Mouse (Mus musculus) limb, embryonic 15.5 days (tissue): Measurements from ENCODE around the gene Cdk1. TPM values are rescaled to one million over a fixed set of nuclear protein-coding genes. Genes with fewer than 3 reads are reported as not detected.

Experiments
- ATAC-seq: fragments of 200-750 bp; cut with Nextera tagmentation; 2 replicates; pipeline ENCODE4 v1.8.0; 2017; ENCODE audit warnings: low read depth, moderate TSS enrichment; ENCODE audit not compliant: insufficient number of reproducible peaks, low FRiP score, low TSS enrichment
- H3K27ac ChIP-seq: fragments of 300-500 bp; sonication (generic); 2 replicates; pipeline ENCODE4 v1.5.1; 2015; ENCODE audit warnings: moderate library complexity, mild to moderate bottlenecking, inconsistent platforms
- H3K27me3 ChIP-seq: fragments of 300-500 bp; sonication (generic); 2 replicates; pipeline ENCODE4 v1.6.1; 2015; ENCODE audit warnings: inconsistent platforms
- H3K36me3 ChIP-seq: fragments of 300-500 bp; sonication (generic); 2 replicates; pipeline ENCODE4 v1.6.1; 2015; ENCODE audit warnings: inconsistent platforms
- H3K4me1 ChIP-seq: fragments of 300-500 bp; sonication (generic); 2 replicates; pipeline ENCODE4 v1.6.1; 2015; ENCODE audit warnings: inconsistent platforms
- H3K4me2 ChIP-seq: fragments of 300-500 bp; sonication (generic); 2 replicates; pipeline ENCODE4 v1.6.1; 2015; ENCODE audit warnings: mild to moderate bottlenecking, inconsistent platforms
- H3K4me3 ChIP-seq: fragments of 300-500 bp; sonication (generic); 2 replicates; pipeline ENCODE4 v1.5.1; 2015; ENCODE audit warnings: mild to moderate bottlenecking, inconsistent platforms
- H3K9ac ChIP-seq: fragments of 300-500 bp; sonication (generic); 2 replicates; pipeline ENCODE4 v1.6.1; 2015; ENCODE audit warnings: inconsistent platforms
- H3K9me3 ChIP-seq: fragments of 300-500 bp; sonication (generic); 2 replicates; pipeline ENCODE4 v1.6.1; 2016; ENCODE audit warnings: inconsistent platforms
- WGBS: fragments of 180-500 bp; shearing (Covaris S2); methylation state at CpG from one replicate; pipeline ENCODE4 v1.1.7; 2015; 5-methylcytosine and 5-hydroxymethylcytosine counted together
- polyA plus RNA-seq: library from polyadenylated mRNA; unstranded; fragments of >200 nt; fragmentation: Nextera tagmentation; extraction: Ambion mirVana; gene quantifications from 2 replicates; pipeline ENCODE4 v1.2.1, GENCODE M21; 2015

Cdk1 gene
- polyA plus RNA-seq, 1 experiment from 2014 or later, result 348 TPM

DNA sequence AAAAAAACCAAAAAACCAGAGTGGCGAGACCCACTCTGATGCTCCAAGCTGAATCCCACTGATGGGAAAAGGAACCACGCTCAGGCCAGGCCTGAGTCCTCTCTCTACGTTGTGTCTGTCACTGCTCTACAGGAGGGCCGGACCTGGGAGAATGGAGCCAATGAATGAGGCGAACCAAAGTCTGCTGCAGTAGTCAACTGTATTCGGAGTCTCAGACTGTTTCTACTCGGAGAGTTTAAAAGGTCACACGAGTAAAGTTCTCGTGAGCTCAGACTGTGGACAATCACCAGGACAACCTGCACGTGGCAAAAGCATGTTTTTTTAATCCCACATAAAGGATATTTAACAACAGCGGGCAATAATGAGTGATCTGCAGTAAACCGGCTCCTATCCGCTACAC lies 28.8 kb downstream of the Cdk1 start:
- Histone ChIP-seq H3K4me3 (no peak overlapping the region), H3K4me1 (peaks cover 14% of the 10 kb centered on the region), H3K9ac (no peak overlapping the region), H3K36me3 (no peaks in the 10 kb centered on the region), H3K4me2 (no peak overlapping the region), H3K27me3 (no peaks in the 10 kb centered on the region), H3K9me3 (no peaks in the 10 kb centered on the region), H3K27ac (no peak overlapping the region)
- no peak for ATAC-seq
- WGBS, result 55% methylated on average over 13 of the region's 13 CpGs

DNA sequence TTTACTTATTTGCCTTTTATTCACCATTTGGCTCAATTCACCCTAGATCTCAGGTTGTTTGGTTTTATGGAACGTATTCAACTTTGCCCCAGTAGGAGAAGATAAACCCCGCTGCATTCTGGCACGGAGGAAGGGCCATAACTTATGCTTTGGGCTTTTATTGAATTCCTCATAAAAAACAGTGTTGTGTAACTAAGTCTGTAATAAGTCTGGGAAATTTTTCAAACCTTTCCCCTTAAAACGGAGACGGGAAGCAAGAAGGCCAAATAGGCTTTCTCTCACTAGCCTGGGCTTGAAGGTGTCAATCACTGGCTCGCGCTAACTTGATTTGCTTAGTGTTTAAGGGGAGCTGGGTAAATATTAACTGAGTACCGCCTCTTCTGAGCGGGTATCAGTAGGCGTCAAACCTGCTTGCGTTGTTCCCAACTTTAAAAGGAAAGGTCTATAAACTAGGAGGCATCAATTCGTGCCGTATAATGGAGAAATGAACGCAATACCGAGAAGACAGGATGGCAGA lies 31.2 kb downstream of the Cdk1 start:
- peak overlapping the region; percentile 45 for H3K4me2 ChIP-seq

DNA sequence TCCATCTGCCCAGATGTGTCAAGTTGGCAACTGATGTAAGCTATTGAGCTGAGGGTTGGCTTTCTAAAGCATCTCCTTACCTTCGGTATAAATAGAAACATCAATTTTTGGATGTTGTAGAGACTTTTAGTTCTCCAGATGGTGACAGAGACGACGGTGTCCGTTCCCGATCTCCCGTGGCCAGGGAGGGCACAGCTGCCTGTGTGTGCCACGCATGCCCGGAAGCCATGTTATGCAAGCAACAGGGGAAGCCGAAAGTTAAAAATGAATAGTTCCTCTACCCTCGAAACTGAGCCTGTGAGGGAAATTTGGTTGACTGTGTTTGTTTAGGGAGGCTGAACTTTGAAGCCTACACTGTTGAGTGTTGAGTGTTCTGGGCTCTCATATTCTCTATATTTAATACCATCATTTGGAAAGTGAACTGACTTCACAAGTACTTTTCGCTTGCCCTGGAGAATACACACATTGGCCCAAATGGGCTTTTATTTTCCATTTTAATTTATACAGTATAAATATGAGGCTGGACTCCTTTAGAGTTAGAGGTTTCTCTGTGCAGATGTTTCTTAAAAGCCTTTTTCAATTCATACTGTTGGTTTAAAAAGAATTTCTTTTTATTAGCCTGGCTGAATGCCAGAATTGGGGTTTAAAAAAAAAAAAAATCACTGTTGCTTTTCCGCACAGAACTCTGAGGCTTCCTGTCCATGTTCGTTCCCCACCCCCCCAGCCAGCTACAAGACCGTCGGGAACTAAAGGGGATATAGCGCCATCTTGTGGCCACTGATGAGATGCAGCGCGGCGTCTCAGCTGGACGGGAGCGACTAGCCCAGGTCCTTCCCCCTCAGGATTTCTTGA lies 31.8 kb downstream of the Cdk1 start:
- Histone ChIP-seq H3K9ac (no peak overlapping the region), H3K4me3 (peak overlapping the region; percentile 26), H3K4me1 (peaks cover 14% of the 10 kb centered on the region), H3K4me2 (peak overlapping the region; percentile 45), H3K9me3 (no peaks in the 10 kb centered on the region), H3K36me3 (no peaks in the 10 kb centered on the region), H3K27ac (peak overlapping the region; percentile 86), H3K27me3 (no peaks in the 10 kb centered on the region)
- ATAC-seq, result peak; percentile 91
- 27% methylated on average over 21 of the region's 21 CpGs for WGBS

More for the DNA sequence above, 31.2 kb downstream of the Cdk1 start:
- peak overlapping the region; percentile 74 for H3K27ac ChIP-seq
- no peak overlapping the region for H3K9ac ChIP-seq
- H3K36me3 ChIP-seq, result no peaks in the 10 kb centered on the region
- WGBS, result 23% methylated on average over 15 of the region's 15 CpGs
- ATAC-seq, result peak; percentile 62
- H3K27me3 ChIP-seq, result no peaks in the 10 kb centered on the region
- no peaks in the 10 kb centered on the region for H3K9me3 ChIP-seq
- H3K4me1 ChIP-seq, result peaks cover 14% of the 10 kb centered on the region
- H3K4me3 ChIP-seq, result peak overlapping the region; percentile 26

DNA sequence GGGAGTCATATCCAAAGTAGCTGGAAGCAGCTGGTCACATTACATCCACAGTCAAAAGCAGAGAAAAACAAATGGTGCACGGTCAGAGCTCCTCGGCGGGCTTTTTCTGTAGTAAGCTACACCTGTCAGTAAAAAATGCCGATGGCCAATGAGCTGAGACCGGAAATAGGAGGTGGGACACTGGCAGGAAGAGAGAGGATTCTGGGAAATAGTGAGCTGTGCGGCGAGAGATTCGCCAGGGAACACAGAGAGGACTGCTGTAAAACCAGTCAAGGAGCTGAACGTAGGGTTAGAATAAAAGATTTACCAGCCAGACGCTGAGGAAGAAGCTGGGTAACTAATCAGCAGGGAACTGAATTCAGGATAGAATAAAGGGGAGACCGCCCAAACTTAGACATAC lies 34.2 kb downstream of the Cdk1 start:
- H3K9ac ChIP-seq, result no peak overlapping the region
- no peak for ATAC-seq
- H3K4me2 ChIP-seq, result no peak overlapping the region
- H3K27ac ChIP-seq, result no peak overlapping the region
- no peaks in the 10 kb centered on the region for H3K36me3 ChIP-seq
- no peaks in the 10 kb centered on the region for H3K27me3 ChIP-seq
- H3K4me1 ChIP-seq, result peaks cover 26% of the 10 kb centered on the region
- H3K9me3 ChIP-seq, result no peaks in the 10 kb centered on the region
- WGBS, result 86% methylated on average over 11 of the region's 11 CpGs
- no peak overlapping the region for H3K4me3 ChIP-seq

DNA sequence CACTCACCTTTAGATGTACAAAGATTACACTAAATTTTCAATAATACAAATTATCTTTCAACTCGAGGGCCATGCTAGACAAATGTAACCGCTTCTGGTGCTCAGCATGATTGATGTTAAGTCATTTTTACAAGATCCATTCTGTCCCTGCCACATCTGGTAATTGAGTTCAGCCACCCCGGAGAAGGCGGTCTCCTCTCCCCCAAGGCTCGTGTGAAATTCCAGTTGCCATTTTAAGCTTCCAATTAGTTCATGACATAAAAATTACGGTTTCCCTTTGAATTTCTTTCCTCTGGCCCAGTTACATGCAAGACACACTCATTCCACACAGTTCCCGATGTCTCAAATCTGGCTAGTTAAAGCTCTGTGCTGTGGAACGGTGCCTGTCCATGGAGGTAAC lies 38.8 kb downstream of the Cdk1 start:
- Histone ChIP-seq H3K27me3 (no peaks in the 10 kb centered on the region), H3K27ac (peak overlapping the region; percentile 50), H3K36me3 (no peaks in the 10 kb centered on the region), H3K9ac (no peak overlapping the region), H3K4me2 (no peak overlapping the region), H3K9me3 (no peaks in the 10 kb centered on the region), H3K4me1 (peaks cover 12% of the 10 kb centered on the region), H3K4me3 (no peak overlapping the region)
- no peak for ATAC-seq
- 18% methylated on average over 8 of the region's 8 CpGs for WGBS

DNA sequence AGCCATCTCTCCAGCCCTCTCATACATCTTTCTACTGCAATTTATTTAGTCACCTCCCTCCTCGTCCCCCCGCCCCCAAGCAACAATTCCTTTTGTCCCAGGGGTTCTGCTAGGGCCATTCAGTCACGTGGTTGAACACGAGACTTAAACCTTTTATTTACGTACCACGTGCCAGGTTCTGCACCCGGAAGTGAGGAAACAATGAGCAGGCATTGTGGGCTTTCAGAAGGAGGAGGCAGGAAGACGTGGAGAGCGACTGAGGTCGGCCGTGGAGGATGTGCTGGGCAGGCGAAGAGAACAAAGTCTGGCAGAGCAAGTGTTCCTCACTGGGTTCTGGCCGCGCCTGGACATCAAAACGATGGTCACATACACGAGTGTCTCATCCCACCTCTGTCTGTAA lies 40.9 kb downstream of the Cdk1 start:
- H3K9me3 ChIP-seq, result no peaks in the 10 kb centered on the region
- H3K36me3 ChIP-seq, result no peaks in the 10 kb centered on the region
- no peaks in the 10 kb centered on the region for H3K27me3 ChIP-seq
- H3K9ac ChIP-seq, result no peak overlapping the region
- H3K4me3 ChIP-seq, result no peak overlapping the region
- H3K4me1 ChIP-seq, result peaks cover 12% of the 10 kb centered on the region
- no peak overlapping the region for H3K27ac ChIP-seq
- no peak overlapping the region for H3K4me2 ChIP-seq
- WGBS, result 80% methylated on average over 16 of the region's 16 CpGs
- ATAC-seq, result no peak

DNA sequence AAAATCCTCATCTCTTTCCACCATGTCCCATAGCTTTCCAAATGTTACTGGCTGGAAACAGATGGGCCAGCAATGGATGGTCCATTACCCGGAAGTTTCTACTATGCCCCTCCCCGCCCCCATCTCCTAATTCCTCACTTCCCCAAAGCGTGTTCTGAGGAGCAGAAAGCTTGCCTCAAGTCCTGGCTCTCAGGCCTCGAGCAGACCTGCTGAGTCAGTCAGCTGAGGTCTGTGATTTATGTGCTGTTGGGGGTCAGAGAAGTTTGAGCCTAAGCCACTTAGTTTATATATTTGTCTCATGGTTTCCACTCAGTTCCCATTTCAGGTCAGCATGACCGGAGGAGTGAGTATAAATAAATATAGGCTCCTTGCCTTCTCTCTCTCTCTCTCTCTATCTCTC lies 43.6 kb downstream of the Cdk1 start:
- 52% methylated on average over 5 of the region's 5 CpGs for WGBS

DNA sequence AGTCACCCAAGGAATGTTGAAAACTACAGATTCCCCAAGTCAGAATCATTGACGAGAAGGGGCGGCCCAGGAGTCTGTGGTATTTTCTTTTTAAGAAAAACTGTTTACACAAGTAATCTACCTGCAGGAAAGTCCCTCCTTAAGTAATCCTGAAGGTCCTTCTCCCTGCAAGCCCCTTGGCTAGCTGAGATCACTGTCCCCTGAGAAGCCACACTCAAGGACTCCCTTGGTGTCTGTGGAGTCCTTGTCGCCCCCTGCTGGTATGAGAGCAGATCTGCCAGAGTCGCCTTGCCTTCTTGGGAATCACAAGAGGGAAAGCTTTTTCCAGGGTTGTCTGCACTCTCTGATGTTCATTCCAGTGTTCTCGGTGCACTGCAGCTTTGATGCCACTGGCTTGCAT lies 45.7 kb downstream of the Cdk1 start:
- Histone ChIP-seq H3K4me1 (no peaks in the 10 kb centered on the region), H3K9ac (no peak overlapping the region), H3K36me3 (no peaks in the 10 kb centered on the region), H3K27ac (no peak overlapping the region), H3K4me2 (no peak overlapping the region), H3K27me3 (no peaks in the 10 kb centered on the region), H3K9me3 (no peaks in the 10 kb centered on the region), H3K4me3 (no peak overlapping the region)
- WGBS, result 42% methylated on average over 5 of the region's 5 CpGs
- no peak for ATAC-seq

More for the DNA sequence above, 43.6 kb downstream of the Cdk1 start:
- no peak overlapping the region for H3K9ac ChIP-seq
- peaks cover 3% of the 10 kb centered on the region for H3K4me1 ChIP-seq
- H3K4me3 ChIP-seq, result no peak overlapping the region
- no peak overlapping the region for H3K27ac ChIP-seq
- ATAC-seq, result no peak
- no peaks in the 10 kb centered on the region for H3K9me3 ChIP-seq
- no peaks in the 10 kb centered on the region for H3K27me3 ChIP-seq
- H3K36me3 ChIP-seq, result no peaks in the 10 kb centered on the region
- H3K4me2 ChIP-seq, result no peak overlapping the region

DNA sequence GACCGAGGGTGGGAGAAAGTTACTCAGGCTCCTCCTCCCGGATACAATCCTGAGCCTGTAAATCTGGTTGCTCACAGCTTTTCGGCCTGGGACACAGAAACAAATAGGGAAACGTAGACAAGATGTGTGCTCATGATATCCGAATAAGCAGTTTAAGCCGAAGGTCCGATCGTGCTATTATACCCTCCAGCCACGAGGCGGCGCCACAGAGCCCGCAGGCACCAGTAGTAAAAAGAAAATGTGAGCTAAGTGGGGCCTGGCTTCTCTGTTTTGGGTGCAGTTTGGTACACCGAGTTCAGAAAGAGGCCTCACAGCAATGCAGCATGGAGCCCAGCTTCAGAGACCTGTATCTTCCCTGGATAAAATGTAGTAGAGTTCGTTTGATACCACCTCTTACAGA lies 46.5 kb downstream of the Cdk1 start:
- Histone ChIP-seq H3K4me2 (no peak overlapping the region), H3K27ac (no peak overlapping the region), H3K9me3 (no peaks in the 10 kb centered on the region), H3K36me3 (no peaks in the 10 kb centered on the region), H3K27me3 (no peaks in the 10 kb centered on the region), H3K4me3 (no peak overlapping the region), H3K9ac (no peak overlapping the region), H3K4me1 (no peaks in the 10 kb centered on the region)
- 53% methylated on average over 14 of the region's 14 CpGs for WGBS
- ATAC-seq, result no peak

DNA sequence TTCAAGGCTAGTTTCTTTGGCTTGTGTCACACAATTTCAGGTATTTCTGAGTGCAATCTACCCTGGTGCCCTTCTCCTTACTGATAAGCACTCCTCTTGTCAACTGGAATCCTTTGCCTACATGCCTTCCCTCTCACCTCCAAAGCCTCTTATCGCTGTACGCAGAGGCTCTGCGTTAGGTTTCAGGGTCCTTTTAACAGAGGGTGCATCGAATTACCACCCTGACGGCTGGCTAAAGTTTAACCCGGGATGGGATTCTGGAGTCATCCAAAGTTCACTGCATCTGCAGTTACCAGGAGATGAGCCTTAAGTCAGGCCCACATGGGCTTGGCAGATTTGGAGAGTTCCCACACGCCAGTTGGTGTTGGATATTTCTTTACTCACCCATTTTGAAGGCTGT lies 47.1 kb downstream of the Cdk1 start:
- no peaks in the 10 kb centered on the region for H3K4me1 ChIP-seq
- no peak overlapping the region for H3K9ac ChIP-seq
- no peak overlapping the region for H3K27ac ChIP-seq
- no peak overlapping the region for H3K4me2 ChIP-seq
- no peaks in the 10 kb centered on the region for H3K36me3 ChIP-seq
- H3K4me3 ChIP-seq, result no peak overlapping the region
- no peak for ATAC-seq
- no peaks in the 10 kb centered on the region for H3K9me3 ChIP-seq
- WGBS, result 48% methylated on average over 7 of the region's 7 CpGs
- no peaks in the 10 kb centered on the region for H3K27me3 ChIP-seq

DNA sequence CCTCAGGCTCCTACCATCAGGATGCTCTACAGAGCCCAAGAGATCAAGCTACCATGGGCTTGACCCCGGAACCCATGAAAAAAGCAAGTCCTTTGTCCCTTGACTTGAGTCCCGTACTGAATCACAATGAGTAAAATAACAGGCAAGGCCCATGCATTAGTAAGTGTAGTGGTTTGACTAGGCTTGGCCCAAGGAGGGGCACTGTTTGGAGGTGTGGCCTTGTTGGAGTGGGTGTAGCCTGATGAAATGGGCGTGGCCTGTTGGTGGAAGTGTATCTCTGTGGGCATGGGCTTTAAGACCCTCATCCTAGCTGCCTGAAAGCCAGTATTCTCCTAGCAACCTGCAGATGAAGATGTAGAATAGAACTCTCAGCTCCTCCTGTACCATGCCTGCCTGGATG lies 47.9 kb downstream of the Cdk1 start:
- Histone ChIP-seq H3K9me3 (no peaks in the 10 kb centered on the region), H3K27me3 (no peaks in the 10 kb centered on the region), H3K27ac (no peak overlapping the region), H3K36me3 (no peaks in the 10 kb centered on the region), H3K4me2 (no peak overlapping the region), H3K9ac (no peak overlapping the region), H3K4me3 (no peak overlapping the region), H3K4me1 (no peaks in the 10 kb centered on the region)
- WGBS, result 87% methylated on average over 3 of the region's 3 CpGs
- ATAC-seq, result no peak

DNA sequence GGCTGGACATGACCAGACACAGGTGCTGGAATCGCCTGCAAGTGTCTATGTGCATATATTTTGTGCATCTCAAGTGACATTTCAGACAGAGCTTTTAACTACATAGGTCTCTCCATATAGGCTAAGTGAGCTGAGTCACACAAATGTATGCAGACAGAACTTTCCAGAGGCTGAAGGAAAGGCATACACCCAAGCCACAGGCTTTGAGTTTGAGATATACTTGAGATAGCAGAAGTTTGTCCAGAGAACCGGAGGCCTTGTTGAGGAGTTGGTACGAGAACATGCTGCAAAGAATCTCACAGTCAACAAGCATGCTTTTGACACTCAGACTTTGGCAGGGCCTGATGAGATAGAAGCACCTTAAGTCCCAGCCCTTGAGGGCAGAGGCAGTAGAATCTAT lies 50.1 kb downstream of the Cdk1 start:
- Histone ChIP-seq H3K4me2 (no peak overlapping the region), H3K27me3 (no peaks in the 10 kb centered on the region), H3K36me3 (no peaks in the 10 kb centered on the region), H3K9ac (no peak overlapping the region), H3K27ac (no peak overlapping the region), H3K4me3 (no peak overlapping the region), H3K9me3 (no peaks in the 10 kb centered on the region), H3K4me1 (no peaks in the 10 kb centered on the region)
- WGBS, result 86% methylated on average over 3 of the region's 3 CpGs
- ATAC-seq, result no peak
